Mouse (Mus musculus): ENCODE results near the gene Selenoh.
"Not testable (repeated sequence)": the region's sequence is repeated elsewhere in the genome, so short reads cannot be mapped to it uniquely, and the experiment has no call there.

Selenoh gene

GRCm38 (mm10) chr2:84671535-84671934 lies 965 bp upstream of the Selenoh start:
- not testable (repeated sequence) for DNase-seq (ENCODE audit: low spot score)

GRCm38 (mm10) chr2:84669828-84670568 lies 572 bp downstream of the Selenoh start:
- no peak for DNase-seq (ENCODE audit: low spot score)

GRCm38 (mm10) chr2:84666081-84666480 lies 4.5 kb downstream of the Selenoh start:
- DNase-seq (ENCODE audit: low spot score), result no peak

GRCm38 (mm10) chr2:84662866-84663265 lies 7.7 kb downstream of the Selenoh start:
- no peak for DNase-seq (ENCODE audit: low spot score)

GRCm38 (mm10) chr2:84660253-84660652 lies 10.3 kb downstream of the Selenoh start:
- peak; percentile 48 for DNase-seq (ENCODE audit: low spot score)

- DNase-seq (ENCODE audit: low spot score), result no peak
These were observed 11.8 kb downstream of the Selenoh start, which contains the start of gene Btbd18 for GRCm38 (mm10) chr2:84658806-84659205. TSS of gene Btbd18 (plus strand) at chr2:84659079.

- DNase-seq (ENCODE audit: low spot score), result no peak
These were observed 14.7 kb downstream of the Selenoh start for GRCm38 (mm10) chr2:84655864-84656263.

GRCm38 (mm10) chr2:84653354-84653753 lies 17.2 kb downstream of the Selenoh start:
- DNase-seq (ENCODE audit: low spot score), result no peak

GRCm38 (mm10) chr2:84650464-84651195 lies 19.9 kb downstream of the Selenoh start, which contains the start of gene Ctnnd1:
TSS of gene Ctnnd1 (minus strand) at chr2:84650765.
- peak; percentile 73 for DNase-seq (ENCODE audit: low spot score)

- DNase-seq (ENCODE audit: low spot score), result no peak
These were observed 20.9 kb downstream of the Selenoh start for GRCm38 (mm10) chr2:84649674-84650073.

- no peak for DNase-seq (ENCODE audit: low spot score)
These were observed 22.2 kb downstream of the Selenoh start for GRCm38 (mm10) chr2:84648369-84648768.

- no peak for DNase-seq (ENCODE audit: low spot score)
These were observed 23.5 kb downstream of the Selenoh start for GRCm38 (mm10) chr2:84647051-84647568.

GRCm38 (mm10) chr2:84646138-84646537 lies 24.4 kb downstream of the Selenoh start:
- no peak for DNase-seq (ENCODE audit: low spot score)

GRCm38 (mm10) chr2:84640833-84641232 lies 29.7 kb downstream of the Selenoh start:
- DNase-seq (ENCODE audit: low spot score), result no peak

- no peak for DNase-seq (ENCODE audit: low spot score)
These were observed 31.9 kb downstream of the Selenoh start for GRCm38 (mm10) chr2:84638428-84639220.

- no peak for DNase-seq (ENCODE audit: low spot score)
These were observed 33.0 kb downstream of the Selenoh start for GRCm38 (mm10) chr2:84637452-84638165.

GRCm38 (mm10) chr2:84636231-84636741 lies 34.3 kb downstream of the Selenoh start:
- no peak for DNase-seq (ENCODE audit: low spot score)

- peak; percentile 56 for DNase-seq (ENCODE audit: low spot score)
These were observed 35.0 kb downstream of the Selenoh start for GRCm38 (mm10) chr2:84635611-84636010.

GRCm38 (mm10) chr2:84634934-84635482 lies 35.6 kb downstream of the Selenoh start:
- DNase-seq (ENCODE audit: low spot score), result no peak

- no peak for DNase-seq (ENCODE audit: low spot score)
These were observed 36.6 kb downstream of the Selenoh start for GRCm38 (mm10) chr2:84634006-84634405.

GRCm38 (mm10) chr2:84632999-84633398 lies 37.6 kb downstream of the Selenoh start:
- DNase-seq (ENCODE audit: low spot score), result no peak

All from layer of hippocampus, adult 9-10 months (tissue).